Mouse (Mus musculus): ENCODE data around the gene Arl6ip6. TPM values are rescaled to one million over a fixed set of nuclear protein-coding genes. Genes with fewer than 3 reads are reported as not detected.
A peak's percentile ranks its signal among the peaks of the same experiment; 100 is the strongest.

Arl6ip6 gene
- total RNA-seq (2014; rRNA removed) (10.2 and 11.5 TPM in 2 replicates), polyA plus RNA-seq (2012; rRNA removed) (4.2 and 5.2 TPM in 2 replicates)

DNA sequence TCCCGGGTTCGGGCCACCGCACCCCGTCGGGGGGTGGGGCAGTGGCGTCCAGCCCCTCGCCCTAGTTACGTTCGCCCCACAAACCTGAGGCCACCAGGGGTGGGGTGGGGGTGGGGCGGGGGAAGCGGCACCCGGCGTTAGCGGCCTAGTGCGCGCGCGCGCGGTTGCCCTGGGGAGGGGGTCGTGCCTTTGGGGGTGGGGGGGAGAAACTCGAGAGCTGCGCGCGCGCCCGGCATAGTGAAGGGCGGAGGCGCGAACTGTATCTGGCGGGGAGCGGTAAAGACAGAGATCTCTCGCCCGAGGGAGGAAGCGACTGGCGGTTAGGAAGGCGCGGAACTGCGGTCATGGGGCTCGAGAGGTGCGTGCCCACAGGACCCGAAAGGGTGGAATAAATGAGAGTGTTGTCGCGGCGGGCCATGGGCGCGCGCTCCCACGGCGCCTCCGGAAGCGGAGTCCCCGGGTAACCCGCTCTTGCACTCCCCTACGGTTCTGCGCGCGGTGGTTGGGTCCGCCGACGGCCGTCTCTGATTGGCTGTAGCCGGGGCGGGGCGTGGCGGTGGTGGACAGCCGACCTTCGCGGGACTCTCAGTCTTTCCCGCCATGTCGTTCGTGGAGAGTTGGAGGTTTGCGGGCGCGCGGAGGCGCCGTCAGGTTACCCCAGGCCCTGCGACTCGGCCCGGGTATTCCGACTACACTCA, at the start of gene Arl6ip6:
TSS of gene Arl6ip6 (plus strand) at position 204 of the 698 bp plus-strand sequence.
- Histone ChIP-seq H3K4me3 (ENCODE audit: insufficient read depth, low read depth, low read length) (peak within 1 kb of the TSS; percentile 98), H3K79me2 (ENCODE audit: control insufficient read depth, insufficient read depth, low read length) (peaks cover 17% of the 10 kb centered on the region; the same call in 1 of the 2 replicates), H3K4me1 (ENCODE audit: control insufficient read depth, insufficient read depth, low read length) (0 out of 2 replicates have a peak, but pooled peaks cover 1% of the 10 kb centered on the region), H3K9ac (ENCODE audit: low read depth, low read length) (peak within 1 kb of the TSS; percentile 95), H3K27ac (replicated peaks; ENCODE audit: insufficient read depth, low read depth, low read length) (peak within 1 kb of the TSS; percentile 96), H3K27me3 (ENCODE audit: control insufficient read depth, insufficient read depth, low read length) (no peaks in the 10 kb centered on the region), H3K36me3 (ENCODE audit: control insufficient read depth, insufficient read depth, low read length) (peaks cover 12% of the 10 kb centered on the region)
- under 1% methylated on average over 62 of the region's 82 CpGs for WGBS
- TF ChIP-seq POLR2A (IDR thresholded peaks at IDR 0.05; ENCODE audit: extremely low read depth, insufficient read depth, low read length): peak; percentile 69; the same call in 1 of the 2 replicates
- no peak for TF ChIP-seq CTCF (IDR thresholded peaks at IDR 0.05; ENCODE audit: low read depth, low read length)
- DNase-seq (ENCODE audit: extremely low read depth, low read depth, low spot score): peak; percentile 75

- H3K36me3 ChIP-seq (ENCODE audit: control insufficient read depth, insufficient read depth, low read length): peaks cover 40% of the 10 kb centered on the region
- no peak for TF ChIP-seq CTCF (IDR thresholded peaks at IDR 0.05; ENCODE audit: low read depth, low read length)
- no peak overlapping the region for H3K4me3 ChIP-seq (ENCODE audit: insufficient read depth, low read depth, low read length)
- H3K27me3 ChIP-seq (ENCODE audit: control insufficient read depth, insufficient read depth, low read length): no peaks in the 10 kb centered on the region
- H3K79me2 ChIP-seq (ENCODE audit: control insufficient read depth, insufficient read depth, low read length): no peaks in the 10 kb centered on the region
- no peak overlapping the region for H3K9ac ChIP-seq (ENCODE audit: low read depth, low read length)
- no peaks in the 10 kb centered on the region for H3K4me1 ChIP-seq (ENCODE audit: control insufficient read depth, insufficient read depth, low read length)
- DNase-seq (ENCODE audit: extremely low read depth, low read depth, low spot score): peak; percentile 5
- no peak overlapping the region for H3K27ac ChIP-seq (replicated peaks; ENCODE audit: insufficient read depth, low read depth, low read length)
Observed at GRCm38 (mm10) chr2:53146852-53147251, 44.7 kb upstream of the Arl6ip6 start.

GRCm38 (mm10) chr2:53173966-53174365, 17.6 kb upstream of the Arl6ip6 start:
- Histone ChIP-seq H3K36me3 (ENCODE audit: control insufficient read depth, insufficient read depth, low read length) (peaks cover 15% of the 10 kb centered on the region), H3K4me3 (ENCODE audit: insufficient read depth, low read depth, low read length) (no peak overlapping the region), H3K27me3 (ENCODE audit: control insufficient read depth, insufficient read depth, low read length) (no peaks in the 10 kb centered on the region), H3K27ac (replicated peaks; ENCODE audit: insufficient read depth, low read depth, low read length) (no peak overlapping the region), H3K79me2 (ENCODE audit: control insufficient read depth, insufficient read depth, low read length) (peaks cover 5% of the 10 kb centered on the region; the same call in 1 of the 2 replicates), H3K4me1 (ENCODE audit: control insufficient read depth, insufficient read depth, low read length) (peaks cover 2% of the 10 kb centered on the region; the same call in 1 of the 2 replicates), H3K9ac (ENCODE audit: low read depth, low read length) (no peak overlapping the region)
- DNase-seq (ENCODE audit: extremely low read depth, low read depth, low spot score): no peak
- no peak for TF ChIP-seq POLR2A (IDR thresholded peaks at IDR 0.05; ENCODE audit: extremely low read depth, insufficient read depth, low read length)
- no peak for TF ChIP-seq CTCF (IDR thresholded peaks at IDR 0.05; ENCODE audit: low read depth, low read length)

DNA sequence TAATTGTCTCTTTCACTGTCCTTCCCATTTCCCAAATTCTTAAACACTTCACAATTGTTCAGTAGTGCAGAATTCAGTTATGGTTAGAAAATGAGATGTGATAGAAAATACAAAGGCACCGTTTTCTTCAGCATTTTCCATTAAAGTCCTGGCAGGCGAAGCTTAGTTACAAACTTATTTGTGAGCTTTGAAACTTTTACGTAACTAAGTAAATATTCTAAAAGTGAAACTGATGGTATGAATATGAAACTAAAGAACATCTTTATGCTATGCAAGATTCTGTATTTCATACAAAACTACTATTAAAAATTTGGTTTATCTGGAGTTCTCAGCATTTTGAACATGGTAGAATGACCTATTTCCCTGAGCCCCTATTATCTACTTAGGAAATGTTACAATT, 12.6 kb upstream of the Arl6ip6 start:
- TF ChIP-seq POLR2A (IDR thresholded peaks at IDR 0.05; ENCODE audit: extremely low read depth, insufficient read depth, low read length) (no peak), CTCF (IDR thresholded peaks at IDR 0.05; ENCODE audit: low read depth, low read length) (no peak)
- peak overlapping the region; percentile 20; the same call in 1 of the 2 replicates for H3K4me3 ChIP-seq (ENCODE audit: insufficient read depth, low read depth, low read length)
- H3K36me3 ChIP-seq (ENCODE audit: control insufficient read depth, insufficient read depth, low read length): peaks cover 10% of the 10 kb centered on the region

DNA sequence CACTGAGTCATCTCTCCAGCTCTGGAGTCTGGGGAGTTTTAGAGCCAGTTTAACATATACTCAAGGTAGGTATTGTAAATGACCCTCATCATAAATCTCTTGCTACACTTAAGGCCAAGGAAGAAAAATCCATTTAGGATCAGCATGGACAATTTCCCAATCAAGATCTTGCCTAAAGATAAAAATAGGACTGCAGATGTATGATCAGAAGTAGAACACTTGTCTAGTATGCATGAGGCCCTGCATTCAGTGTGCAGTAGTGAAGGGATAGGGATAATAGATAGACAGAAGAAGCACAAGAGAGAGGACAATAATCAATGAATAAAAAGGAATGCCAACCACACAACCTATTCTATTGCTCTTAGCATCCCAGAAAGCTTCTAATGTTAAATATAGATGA, 11.7 kb upstream of the Arl6ip6 start:
- H3K4me1 ChIP-seq (ENCODE audit: control insufficient read depth, insufficient read depth, low read length): peaks cover 5% of the 10 kb centered on the region
- H3K27me3 ChIP-seq (ENCODE audit: control insufficient read depth, insufficient read depth, low read length): no peaks in the 10 kb centered on the region
- peak; percentile 27 for DNase-seq (ENCODE audit: extremely low read depth, low read depth, low spot score)
- TF ChIP-seq POLR2A (IDR thresholded peaks at IDR 0.05; ENCODE audit: extremely low read depth, insufficient read depth, low read length): no peak
- TF ChIP-seq CTCF (IDR thresholded peaks at IDR 0.05; ENCODE audit: low read depth, low read length): no peak
- peaks cover 4% of the 10 kb centered on the region for H3K36me3 ChIP-seq (ENCODE audit: control insufficient read depth, insufficient read depth, low read length)
- no peak overlapping the region for H3K27ac ChIP-seq (replicated peaks; ENCODE audit: insufficient read depth, low read depth, low read length)
- no peak overlapping the region for H3K9ac ChIP-seq (ENCODE audit: low read depth, low read length)
- no peak overlapping the region for H3K4me3 ChIP-seq (ENCODE audit: insufficient read depth, low read depth, low read length)
- peaks cover 4% of the 10 kb centered on the region; the same call in 1 of the 2 replicates for H3K79me2 ChIP-seq (ENCODE audit: control insufficient read depth, insufficient read depth, low read length)

More for the DNA sequence above, 12.6 kb upstream of the Arl6ip6 start:
- DNase-seq (ENCODE audit: extremely low read depth, low read depth, low spot score): peak; percentile 75
- peaks cover 5% of the 10 kb centered on the region for H3K4me1 ChIP-seq (ENCODE audit: control insufficient read depth, insufficient read depth, low read length)
- H3K27ac ChIP-seq (replicated peaks; ENCODE audit: insufficient read depth, low read depth, low read length): no peak overlapping the region
- WGBS: 6% methylated on average over 3 of the region's 3 CpGs
- no peaks in the 10 kb centered on the region for H3K27me3 ChIP-seq (ENCODE audit: control insufficient read depth, insufficient read depth, low read length)
- no peak overlapping the region for H3K9ac ChIP-seq (ENCODE audit: low read depth, low read length)
- peaks cover 6% of the 10 kb centered on the region; the same call in 1 of the 2 replicates for H3K79me2 ChIP-seq (ENCODE audit: control insufficient read depth, insufficient read depth, low read length)

- no peak overlapping the region for H3K9ac ChIP-seq (ENCODE audit: low read depth, low read length)
- DNase-seq (ENCODE audit: extremely low read depth, low read depth, low spot score): no peak
- no peak for TF ChIP-seq CTCF (IDR thresholded peaks at IDR 0.05; ENCODE audit: low read depth, low read length)
- TF ChIP-seq POLR2A (IDR thresholded peaks at IDR 0.05; ENCODE audit: extremely low read depth, insufficient read depth, low read length): no peak
- H3K36me3 ChIP-seq (ENCODE audit: control insufficient read depth, insufficient read depth, low read length): peaks cover 5% of the 10 kb centered on the region
- no peak overlapping the region for H3K27ac ChIP-seq (replicated peaks; ENCODE audit: insufficient read depth, low read depth, low read length)
- H3K4me3 ChIP-seq (ENCODE audit: insufficient read depth, low read depth, low read length): peak overlapping the region; percentile 98; the same call in 1 of the 2 replicates
- H3K27me3 ChIP-seq (ENCODE audit: control insufficient read depth, insufficient read depth, low read length): no peaks in the 10 kb centered on the region
- H3K79me2 ChIP-seq (ENCODE audit: control insufficient read depth, insufficient read depth, low read length): peaks cover 15% of the 10 kb centered on the region; the same call in 1 of the 2 replicates
- 77% methylated on average over 3 of the region's 3 CpGs for WGBS
- H3K4me1 ChIP-seq (ENCODE audit: control insufficient read depth, insufficient read depth, low read length): 0 out of 2 replicates have a peak, but pooled peaks cover 1% of the 10 kb centered on the region
Observed at GRCm38 (mm10) chr2:53189811-53190210, 1.7 kb upstream of the Arl6ip6 start.

Data from liver, adult 2 months (tissue).